In the genomic region with DNA sequence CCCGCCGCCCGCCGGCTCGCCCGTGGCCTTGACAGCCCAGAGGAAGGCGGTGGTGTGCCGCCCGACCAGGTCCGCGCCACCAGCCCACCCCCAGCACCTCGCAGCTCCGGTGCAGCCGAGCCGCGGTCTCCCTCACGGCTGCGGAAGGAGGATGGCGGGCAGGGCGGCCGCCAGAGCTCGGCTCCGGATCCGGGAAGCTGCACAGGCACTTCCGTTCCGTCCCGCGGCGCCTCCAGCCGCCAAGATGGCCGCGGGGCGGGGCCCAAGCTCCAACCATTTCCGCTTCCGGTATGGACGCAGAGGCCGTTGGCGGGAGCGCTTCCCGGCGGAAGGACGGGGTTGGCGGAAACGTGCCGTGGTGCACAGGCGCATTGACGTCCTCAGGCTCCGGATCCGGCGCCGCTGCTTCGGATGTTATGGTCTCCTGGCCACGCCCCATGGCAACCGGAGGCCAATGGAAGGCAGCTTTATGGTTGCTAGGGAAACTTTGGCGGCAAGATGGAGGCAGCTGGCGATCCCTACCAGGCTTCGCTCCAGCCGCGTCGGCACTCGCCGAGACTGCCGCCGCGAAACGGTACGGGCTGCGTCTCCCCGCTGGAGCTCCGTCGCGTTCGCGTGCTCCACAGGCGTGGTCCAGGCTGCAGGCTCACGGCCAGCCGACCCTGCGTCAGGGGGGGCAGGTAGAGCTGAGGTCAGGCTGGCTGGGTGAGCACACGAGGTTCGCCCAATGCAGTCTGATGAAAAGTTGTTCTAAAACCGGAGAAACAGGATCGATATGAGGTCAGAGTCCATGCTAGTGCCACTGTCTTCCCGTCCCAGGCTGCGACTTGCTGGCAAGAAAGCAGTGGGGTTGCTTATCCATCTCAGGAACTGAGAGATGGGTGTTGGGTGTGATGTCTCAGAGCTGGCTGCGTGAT, we compare ENCODE assay signal across 8 mouse cellular contexts. TPM values are rescaled to one million over a fixed set of nuclear protein-coding genes. Genes with fewer than 3 reads are reported as not detected.
DNase-seq lines count a peak whose midpoint lies in the region; ATAC-seq lines count a peak whose summit lies in the region.

Gene Rer1 (minus strand): TSS at position 275 of the 917 bp plus-strand sequence.
Gene Morn1 (plus strand): TSS at position 470 of the 917 bp plus-strand sequence.

- peak; percentile 95 for ATAC-seq in inflammation-experienced regulatory T-cells, adult 6 months
- peak; percentile 98 for ATAC-seq in megakaryocyte-erythroid progenitor cell, adult 5-6 weeks (replicated peaks; ENCODE audit: low FRiP score, low TSS enrichment, poor library complexity, severe bottlenecking)

- intact Hi-C loops in gastrocnemius, postnatal 14 days (cut with DNase I; ENCODE audit: low total_unique reads), result no loop called here
- intact Hi-C loops in left cerebral cortex, postnatal 10 days (cut with DNase I), result no loop called here

- DNase-seq in adrenal gland, adult (ENCODE audit: inconsistent age in 2 of 2, low spot score in 1 of 2), result peak; percentile 100
- DNase-seq in embryo, embryonic 10.5 days (ENCODE audit: low spot score), result peak; percentile 100
- peak; percentile 100 for DNase-seq in gastrocnemius, postnatal 14 days
- DNase-seq in left cerebral cortex, postnatal 10 days (ENCODE audit: extremely low spot score in 1 of 2, low spot score in 2 of 2), result peak; percentile 100
- DNase-seq in right cerebral cortex, postnatal 25 days, result peak; percentile 100
- DNase-seq in urinary bladder, postnatal 4 days (ENCODE audit: low spot score in 2 of 2), result peak; percentile 100

RNA-seq across cellular contexts. Expression of gene Rer1, which starts in this region (rescaled TPM):
- total RNA-seq in gastrocnemius, postnatal 14 days (2021), result 10 to 100 TPM; 48.1 to 48.8 TPM
- 100 to 1,000 TPM; 101 to 140 (median 102) TPM for polyA plus RNA-seq in inflammation-experienced regulatory T-cells, adult 6 months (2017; shearing (Covaris generic))
- total RNA-seq in left cerebral cortex, postnatal 10 days (2021), result 10 to 100 TPM; 68.8 to 71.0 TPM
- total RNA-seq in megakaryocyte-erythroid progenitor cell, adult 5-6 weeks (2014; fragmentation: Nextera tagmentation), result 105 and 108 TPM in 2 replicates
- 97.8 and 135 TPM in 2 replicates for total RNA-seq in megakaryocyte-erythroid progenitor cell, adult 5-6 weeks (2017)

RNA-seq across cellular contexts. Expression of gene Morn1, which starts in this region (rescaled TPM):
- total RNA-seq in gastrocnemius, postnatal 14 days (2021), result 1 to 10 TPM; 2.3 to 2.9 TPM
- polyA plus RNA-seq in inflammation-experienced regulatory T-cells, adult 6 months (2017; shearing (Covaris generic)), result 1 to 10 TPM in 2 of 3 experiments, under 1 TPM in 1; 0.79 to 2.1 (median 1.7) TPM
- total RNA-seq in left cerebral cortex, postnatal 10 days (2021), result 10 to 100 TPM; 16.0 to 16.3 TPM
- 3.8 and 7.6 TPM in 2 replicates for total RNA-seq in megakaryocyte-erythroid progenitor cell, adult 5-6 weeks (2014; fragmentation: Nextera tagmentation)
- 1.6 and 1.8 TPM in 2 replicates for total RNA-seq in megakaryocyte-erythroid progenitor cell, adult 5-6 weeks (2017)

Comparison
In these comparisons a context has a peak if more than half of its experiments do, and no peak if none do; other contexts are left out.
1. Peak in every context shown above with its lines: DNase-seq and ATAC-seq.